Mouse (Mus musculus): Measurements from ENCODE around the gene Nf1. TPM values are rescaled to one million over a fixed set of nuclear protein-coding genes. Genes with fewer than 3 reads are reported as not detected.

The Nf1 gene
- polyA plus RNA-seq, 1 experiment from 2014 or later = 9.6 TPM

DNA sequence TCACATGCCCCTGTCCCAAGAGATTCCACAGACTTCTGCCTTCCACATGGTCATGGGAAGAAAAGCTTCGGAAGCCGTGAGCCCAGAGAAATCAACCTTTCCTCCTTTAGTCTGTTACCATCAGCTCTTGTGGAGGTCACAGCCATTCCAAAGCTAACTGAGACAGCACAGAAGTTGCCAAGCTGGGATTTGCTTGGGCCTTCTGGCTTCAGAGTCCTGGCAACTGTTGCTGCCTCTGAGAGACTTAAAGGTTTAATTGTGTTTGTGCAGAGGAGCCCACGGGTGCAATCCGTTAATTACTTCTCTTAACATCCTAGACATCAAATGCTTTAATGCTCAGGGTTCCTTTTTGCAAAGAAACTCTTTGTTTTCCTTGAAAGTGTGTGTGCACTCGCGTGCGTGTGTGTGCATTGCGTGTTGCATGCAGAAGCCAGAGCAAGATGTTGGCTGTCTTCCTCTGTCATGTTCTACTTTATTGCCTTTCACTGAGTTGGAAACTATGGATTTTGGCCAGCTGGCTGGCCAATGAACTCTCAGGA is 22.6 kb upstream of the Nf1 start:
- 84% methylated on average over 8 of the region's 8 CpGs for WGBS (ENCODE audit: insufficient replicate concordance)
- Histone ChIP-seq H3K9me3 (replicated peaks; ENCODE audit: control insufficient read depth, low read length) (no peaks in the 10 kb centered on the region), H3K4me3 (ENCODE audit: low read depth, low read length) (no peak overlapping the region), H3K36me3 (ENCODE audit: control insufficient read depth, insufficient read depth, low read length) (no peaks in the 10 kb centered on the region), H3K27ac (ENCODE audit: low read depth, low read length) (no peak overlapping the region), H3K4me2 (no peak overlapping the region), H3K4me1 (ENCODE audit: control insufficient read depth, insufficient read depth, low read length) (0 out of 2 replicates have a peak, but pooled peaks cover 3% of the 10 kb centered on the region), H3K27me3 (ENCODE audit: control insufficient read depth, insufficient read depth, low read length) (no peaks in the 10 kb centered on the region), H3K9ac (ENCODE audit: low read depth, low read length) (no peak overlapping the region)
- no peak for ATAC-seq (replicated peaks; ENCODE audit: insufficient number of reproducible peaks, low FRiP score, low TSS enrichment)

DNA sequence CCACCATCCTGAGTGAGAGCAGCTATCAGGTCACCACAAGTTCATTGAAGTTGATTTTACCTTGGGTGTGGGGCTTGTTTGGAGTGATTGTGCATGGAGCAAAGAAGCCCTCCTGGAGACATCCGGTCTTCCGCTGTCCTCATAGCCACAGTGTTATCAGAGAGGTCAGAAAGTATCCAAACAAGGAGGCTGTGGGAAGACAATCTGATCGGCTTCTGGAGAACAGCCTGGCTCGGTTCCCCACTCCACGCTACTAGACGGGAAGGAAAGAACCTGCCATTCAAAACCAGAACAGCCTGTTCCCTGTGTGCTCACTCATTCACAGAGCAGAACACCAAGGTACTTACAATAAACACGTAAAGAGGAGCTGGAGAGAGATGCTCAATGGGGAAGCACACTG is 19.7 kb upstream of the Nf1 start:
- 43% methylated on average over 7 of the region's 7 CpGs for WGBS (ENCODE audit: insufficient replicate concordance)

DNA sequence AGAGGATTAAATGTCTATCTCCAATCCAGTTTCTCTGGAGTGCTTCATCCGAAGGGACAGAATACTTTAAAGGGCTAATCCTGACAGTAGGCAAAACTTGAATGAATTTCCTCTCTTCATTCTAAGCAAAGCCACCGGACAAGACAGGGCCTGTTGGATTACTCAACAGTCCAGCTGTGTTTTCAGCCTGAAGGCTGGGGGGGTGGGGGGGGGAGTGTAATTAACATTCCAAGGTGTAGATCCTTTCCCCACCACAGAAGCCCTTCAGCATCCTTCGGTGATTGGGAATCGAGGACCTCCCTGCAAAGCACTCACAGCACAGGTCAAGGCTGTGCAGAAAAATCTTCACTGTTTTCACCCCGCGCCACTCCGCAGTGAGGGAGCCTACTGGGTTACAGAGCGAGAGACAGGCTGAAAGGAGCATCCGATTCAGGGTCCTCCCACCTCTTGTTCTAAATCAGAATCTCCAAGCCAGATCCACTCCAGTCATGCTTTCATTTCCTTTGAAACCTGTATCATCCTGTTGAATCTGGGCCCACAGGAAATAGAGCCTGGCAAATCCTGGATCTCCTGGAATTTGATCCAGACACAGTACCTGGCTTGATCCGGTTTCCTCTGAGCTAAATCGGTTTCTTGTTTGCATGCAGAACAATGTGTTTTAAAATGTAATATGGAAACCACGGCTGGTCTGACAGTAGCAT is 15.4 kb upstream of the Nf1 start:
- WGBS (ENCODE audit: insufficient replicate concordance) = 68% methylated on average over 12 of the region's 12 CpGs
- H3K4me1 ChIP-seq (ENCODE audit: control insufficient read depth, insufficient read depth, low read length) = 0 out of 2 replicates have a peak, but pooled peaks cover 1% of the 10 kb centered on the region
- H3K27me3 ChIP-seq (ENCODE audit: control insufficient read depth, insufficient read depth, low read length) = no peaks in the 10 kb centered on the region
- no peak for ATAC-seq (replicated peaks; ENCODE audit: insufficient number of reproducible peaks, low FRiP score, low TSS enrichment)
- no peak overlapping the region for H3K4me2 ChIP-seq
- no peaks in the 10 kb centered on the region for H3K9me3 ChIP-seq (replicated peaks; ENCODE audit: control insufficient read depth, low read length)
- H3K4me3 ChIP-seq (ENCODE audit: low read depth, low read length) = no peak overlapping the region
- no peak overlapping the region for H3K27ac ChIP-seq (ENCODE audit: low read depth, low read length)
- H3K36me3 ChIP-seq (ENCODE audit: control insufficient read depth, insufficient read depth, low read length) = no peaks in the 10 kb centered on the region
- no peak overlapping the region for H3K9ac ChIP-seq (ENCODE audit: low read depth, low read length)

More for the DNA sequence above, 19.7 kb upstream of the Nf1 start:
- no peaks in the 10 kb centered on the region for H3K27me3 ChIP-seq (ENCODE audit: control insufficient read depth, insufficient read depth, low read length)
- H3K4me2 ChIP-seq = no peak overlapping the region
- ATAC-seq (replicated peaks; ENCODE audit: insufficient number of reproducible peaks, low FRiP score, low TSS enrichment) = no peak
- H3K9me3 ChIP-seq (replicated peaks; ENCODE audit: control insufficient read depth, low read length) = no peaks in the 10 kb centered on the region
- no peak overlapping the region for H3K4me3 ChIP-seq (ENCODE audit: low read depth, low read length)
- H3K36me3 ChIP-seq (ENCODE audit: control insufficient read depth, insufficient read depth, low read length) = no peaks in the 10 kb centered on the region
- H3K27ac ChIP-seq (ENCODE audit: low read depth, low read length) = no peak overlapping the region
- H3K4me1 ChIP-seq (ENCODE audit: control insufficient read depth, insufficient read depth, low read length) = 0 out of 2 replicates have a peak, but pooled peaks cover 3% of the 10 kb centered on the region
- H3K9ac ChIP-seq (ENCODE audit: low read depth, low read length) = no peak overlapping the region

DNA sequence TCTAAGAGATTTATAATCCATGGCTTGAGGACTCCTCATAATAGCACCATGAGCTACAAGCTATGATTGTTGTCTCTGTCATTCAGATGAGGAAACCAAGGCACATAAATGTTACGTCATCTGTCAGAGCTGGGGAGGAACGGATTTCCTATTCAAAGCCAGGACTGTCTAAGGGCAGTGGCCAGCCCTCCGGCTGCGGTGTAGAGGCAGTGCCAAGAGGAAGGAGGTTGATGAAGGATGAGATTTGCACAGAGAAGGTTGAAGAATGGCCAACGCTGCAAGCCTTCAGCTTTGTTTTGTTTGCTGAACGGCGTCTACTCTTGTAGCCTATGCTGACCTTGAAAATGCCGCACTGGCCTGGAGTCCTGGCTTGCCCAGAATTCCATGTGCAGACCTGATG is 13.8 kb upstream of the Nf1 start:
- H3K4me1 ChIP-seq (ENCODE audit: control insufficient read depth, insufficient read depth, low read length) = no peaks in the 10 kb centered on the region
- no peak for ATAC-seq (replicated peaks; ENCODE audit: insufficient number of reproducible peaks, low FRiP score, low TSS enrichment)
- WGBS (ENCODE audit: insufficient replicate concordance) = 74% methylated on average over 8 of the region's 8 CpGs
- H3K9me3 ChIP-seq (replicated peaks; ENCODE audit: control insufficient read depth, low read length) = no peaks in the 10 kb centered on the region
- H3K27ac ChIP-seq (ENCODE audit: low read depth, low read length) = no peak overlapping the region
- no peak overlapping the region for H3K4me3 ChIP-seq (ENCODE audit: low read depth, low read length)
- no peak overlapping the region for H3K4me2 ChIP-seq
- H3K9ac ChIP-seq (ENCODE audit: low read depth, low read length) = no peak overlapping the region
- H3K36me3 ChIP-seq (ENCODE audit: control insufficient read depth, insufficient read depth, low read length) = no peaks in the 10 kb centered on the region
- H3K27me3 ChIP-seq (ENCODE audit: control insufficient read depth, insufficient read depth, low read length) = no peaks in the 10 kb centered on the region

DNA sequence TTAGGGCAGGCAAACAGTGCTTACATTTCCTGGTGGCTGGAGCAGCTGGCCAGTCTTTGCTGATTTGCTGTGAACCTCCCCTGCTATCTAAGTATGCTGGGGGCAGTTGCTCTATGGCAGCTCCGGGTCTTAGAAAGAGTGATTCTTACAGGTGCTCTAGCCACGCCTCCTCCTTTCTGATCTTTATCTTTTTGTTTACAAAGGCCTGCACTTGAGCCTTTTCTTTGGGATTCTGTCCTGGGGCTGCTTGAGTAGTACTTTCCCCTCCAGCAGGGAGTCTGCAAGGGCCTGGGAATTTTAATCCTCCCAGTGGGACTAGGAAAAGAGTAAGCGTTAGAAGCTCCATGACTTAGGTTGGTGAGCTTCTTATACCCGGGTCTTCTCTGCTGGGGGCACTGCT is 12.4 kb upstream of the Nf1 start:
- Histone ChIP-seq H3K4me3 (ENCODE audit: low read depth, low read length) (no peak overlapping the region), H3K4me1 (ENCODE audit: control insufficient read depth, insufficient read depth, low read length) (no peaks in the 10 kb centered on the region), H3K36me3 (ENCODE audit: control insufficient read depth, insufficient read depth, low read length) (no peaks in the 10 kb centered on the region), H3K27me3 (ENCODE audit: control insufficient read depth, insufficient read depth, low read length) (no peaks in the 10 kb centered on the region), H3K4me2 (no peak overlapping the region), H3K9me3 (replicated peaks; ENCODE audit: control insufficient read depth, low read length) (no peaks in the 10 kb centered on the region), H3K9ac (ENCODE audit: low read depth, low read length) (no peak overlapping the region), H3K27ac (ENCODE audit: low read depth, low read length) (no peak overlapping the region)
- no peak for ATAC-seq (replicated peaks; ENCODE audit: insufficient number of reproducible peaks, low FRiP score, low TSS enrichment)
- 25% methylated on average over 4 of the region's 4 CpGs for WGBS (ENCODE audit: insufficient replicate concordance)

DNA sequence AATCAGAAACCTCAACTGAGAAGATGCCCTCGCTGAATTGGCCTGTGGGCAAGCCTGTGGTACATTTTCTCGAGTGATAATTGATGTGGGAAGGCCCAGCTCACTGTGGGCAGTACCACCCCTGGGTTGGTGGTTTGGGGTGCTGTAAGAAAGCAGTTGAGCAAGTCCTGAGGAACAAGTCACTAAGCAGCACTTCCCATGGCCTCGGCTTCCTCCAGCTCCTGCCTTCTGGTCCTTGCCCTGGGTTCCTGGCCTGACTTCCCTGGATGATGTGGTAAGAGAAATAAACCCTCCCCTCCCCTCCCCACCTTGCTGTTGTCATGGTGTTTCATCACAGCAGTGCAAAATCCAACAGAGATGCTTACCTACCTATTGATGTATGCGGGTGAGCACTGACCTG is 11.4 kb upstream of the Nf1 start:
- WGBS (ENCODE audit: insufficient replicate concordance) = 83% methylated on average over 4 of the region's 4 CpGs
- no peak overlapping the region for H3K9ac ChIP-seq (ENCODE audit: low read depth, low read length)
- no peaks in the 10 kb centered on the region for H3K27me3 ChIP-seq (ENCODE audit: control insufficient read depth, insufficient read depth, low read length)
- H3K4me1 ChIP-seq (ENCODE audit: control insufficient read depth, insufficient read depth, low read length) = no peaks in the 10 kb centered on the region
- no peak overlapping the region for H3K4me2 ChIP-seq
- no peak overlapping the region for H3K27ac ChIP-seq (ENCODE audit: low read depth, low read length)
- no peak overlapping the region for H3K4me3 ChIP-seq (ENCODE audit: low read depth, low read length)
- no peaks in the 10 kb centered on the region for H3K9me3 ChIP-seq (replicated peaks; ENCODE audit: control insufficient read depth, low read length)
- no peaks in the 10 kb centered on the region for H3K36me3 ChIP-seq (ENCODE audit: control insufficient read depth, insufficient read depth, low read length)
- ATAC-seq (replicated peaks; ENCODE audit: insufficient number of reproducible peaks, low FRiP score, low TSS enrichment) = no peak

DNA sequence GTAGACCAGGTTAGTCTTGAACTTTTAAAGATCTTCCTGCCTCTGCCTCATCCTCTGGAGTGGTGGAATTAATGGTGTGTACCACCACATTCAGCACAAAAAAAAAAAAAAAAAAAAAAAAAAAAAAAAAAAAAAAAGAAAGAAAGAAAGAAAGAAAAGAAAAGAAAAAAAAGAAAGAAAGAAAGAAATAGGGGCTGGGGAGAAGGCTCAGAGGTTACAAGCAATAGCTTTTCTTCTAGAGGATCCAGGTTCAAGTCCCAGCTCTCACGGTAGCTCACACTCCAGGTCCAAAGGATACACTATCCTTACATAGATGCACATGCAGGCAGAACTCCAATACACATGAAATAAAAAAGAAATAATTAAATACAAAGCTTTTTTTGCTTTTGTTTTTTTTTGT is 9.9 kb upstream of the Nf1 start:
- no peak overlapping the region for H3K27ac ChIP-seq (ENCODE audit: low read depth, low read length)
- no peaks in the 10 kb centered on the region for H3K36me3 ChIP-seq (ENCODE audit: control insufficient read depth, insufficient read depth, low read length)
- no peak for ATAC-seq (replicated peaks; ENCODE audit: insufficient number of reproducible peaks, low FRiP score, low TSS enrichment)
- WGBS (ENCODE audit: insufficient replicate concordance) = 93% methylated on average over 1 of the region's 1 CpGs
- no peak overlapping the region for H3K9ac ChIP-seq (ENCODE audit: low read depth, low read length)
- H3K27me3 ChIP-seq (ENCODE audit: control insufficient read depth, insufficient read depth, low read length) = no peaks in the 10 kb centered on the region
- H3K9me3 ChIP-seq (replicated peaks; ENCODE audit: control insufficient read depth, low read length) = no peaks in the 10 kb centered on the region
- H3K4me1 ChIP-seq (ENCODE audit: control insufficient read depth, insufficient read depth, low read length) = no peaks in the 10 kb centered on the region
- no peak overlapping the region for H3K4me3 ChIP-seq (ENCODE audit: low read depth, low read length)
- no peak overlapping the region for H3K4me2 ChIP-seq

DNA sequence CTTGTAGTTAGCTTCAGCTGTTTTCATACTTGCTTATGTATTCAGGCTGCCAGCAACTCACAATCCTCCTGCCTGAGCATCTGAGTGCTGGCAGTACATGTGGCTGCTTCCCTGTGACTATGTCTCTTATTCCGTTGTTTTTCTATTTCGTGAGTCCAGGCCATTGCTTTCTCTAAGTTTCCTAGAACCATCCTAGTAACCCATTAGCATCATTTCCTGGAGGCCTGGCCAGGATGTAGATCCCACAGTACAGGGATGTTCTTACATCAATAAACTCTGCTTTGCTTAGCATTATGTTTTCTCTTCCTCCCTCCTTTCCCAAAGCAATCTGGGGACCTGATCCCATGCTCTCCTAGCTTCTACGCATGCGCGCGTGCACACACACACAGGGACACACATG is 4.4 kb upstream of the Nf1 start:
- Histone ChIP-seq H3K27ac (ENCODE audit: low read depth, low read length) (no peak overlapping the region), H3K9ac (ENCODE audit: low read depth, low read length) (no peak overlapping the region), H3K4me2 (no peak overlapping the region), H3K27me3 (ENCODE audit: control insufficient read depth, insufficient read depth, low read length) (no peaks in the 10 kb centered on the region), H3K4me1 (ENCODE audit: control insufficient read depth, insufficient read depth, low read length) (peaks cover 13% of the 10 kb centered on the region; the same call in 1 of the 2 replicates), H3K36me3 (ENCODE audit: control insufficient read depth, insufficient read depth, low read length) (no peaks in the 10 kb centered on the region), H3K9me3 (replicated peaks; ENCODE audit: control insufficient read depth, low read length) (no peaks in the 10 kb centered on the region; the same call in 1 of the 2 replicates), H3K4me3 (ENCODE audit: low read depth, low read length) (no peak overlapping the region)
- no peak for ATAC-seq (replicated peaks; ENCODE audit: insufficient number of reproducible peaks, low FRiP score, low TSS enrichment)
- 89% methylated on average over 6 of the region's 6 CpGs for WGBS (ENCODE audit: insufficient replicate concordance)

DNA sequence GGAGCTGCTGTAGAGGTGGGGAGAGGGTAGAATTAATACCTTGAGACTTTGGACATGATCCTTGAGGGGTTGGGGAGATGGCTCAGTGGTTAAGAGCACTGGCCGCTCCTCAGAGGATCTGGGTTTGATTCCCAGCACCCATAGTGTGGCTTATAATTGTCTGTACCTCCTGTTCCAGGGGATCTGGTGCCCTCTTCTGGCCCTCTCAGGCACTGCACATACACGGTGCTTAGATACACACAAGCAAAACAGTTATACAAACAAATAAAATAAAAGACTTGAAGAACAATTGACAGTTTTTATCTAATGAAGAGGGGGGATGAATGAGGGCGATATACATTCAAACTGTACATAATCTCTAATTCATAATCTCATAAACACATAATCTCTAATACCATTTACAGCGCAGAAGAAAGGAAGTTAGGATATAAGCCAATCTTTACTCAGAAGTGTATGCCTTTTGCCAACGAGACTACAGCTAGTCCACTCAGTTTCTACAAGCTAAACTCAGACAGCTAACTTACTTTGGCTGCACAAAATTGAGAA is 2.7 kb upstream of the Nf1 start:
- H3K27me3 ChIP-seq (ENCODE audit: control insufficient read depth, insufficient read depth, low read length) = no peaks in the 10 kb centered on the region
- H3K4me3 ChIP-seq (ENCODE audit: low read depth, low read length) = no peak overlapping the region
- 82% methylated on average over 5 of the region's 5 CpGs for whole genome bisulfite sequencing (ENCODE audit: insufficient replicate concordance)
- peaks cover 22% of the 10 kb centered on the region for H3K4me1 ChIP-seq (ENCODE audit: control insufficient read depth, insufficient read depth, low read length)
- H3K9me3 ChIP-seq (replicated peaks; ENCODE audit: control insufficient read depth, low read length) = no peaks in the 10 kb centered on the region; the same call in 1 of the 2 replicates
- ATAC-seq (replicated peaks; ENCODE audit: insufficient number of reproducible peaks, low FRiP score, low TSS enrichment) = no peak
- H3K27ac ChIP-seq (ENCODE audit: low read depth, low read length) = no peak overlapping the region
- no peaks in the 10 kb centered on the region for H3K36me3 ChIP-seq (ENCODE audit: control insufficient read depth, insufficient read depth, low read length)
- no peak overlapping the region for H3K4me2 ChIP-seq
- no peak overlapping the region for H3K9ac ChIP-seq (ENCODE audit: low read depth, low read length)

Measured in heart, embryonic 11.5 days (tissue).